Comparison of ENCODE assay signal across 8 mouse cellular contexts in the genomic region with DNA sequence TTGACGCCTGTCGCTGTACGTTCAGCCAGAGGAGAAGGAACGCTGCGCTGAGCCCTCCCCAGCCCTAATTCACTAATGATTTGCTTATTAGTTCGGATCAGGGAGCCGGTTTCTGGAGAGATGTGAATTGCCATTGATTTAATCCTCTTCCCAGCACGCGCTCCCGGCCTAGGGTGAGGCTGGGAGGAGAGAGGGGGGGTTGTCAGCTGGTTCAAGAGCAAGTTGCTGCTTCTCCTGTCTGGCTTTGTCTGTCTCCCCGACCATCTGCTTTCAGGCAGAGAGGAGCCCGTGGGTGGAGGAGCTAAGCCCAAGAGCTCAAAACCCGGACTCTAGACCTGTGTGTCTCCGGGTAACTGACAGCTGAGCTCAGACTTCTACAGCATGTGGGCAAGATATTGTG.
DNase-seq lines count a peak whose midpoint lies in the region; ATAC-seq lines count a peak whose summit lies in the region.

No protein-coding gene starts in this region.

- peaks cover 26% of the 10 kb centered on the region for H3K27me3 ChIP-seq in embryonic facial prominence, embryonic 13.5 days
- H3K27me3 ChIP-seq in limb, embryonic 10.5 days (ENCODE audit: low read depth, poor library complexity, severe bottlenecking): peaks cover 94% of the 10 kb centered on the region

- no peaks in the 10 kb centered on the region for H3K9me3 ChIP-seq in embryonic facial prominence, embryonic 13.5 days
- no peaks in the 10 kb centered on the region for H3K9me3 ChIP-seq in limb, embryonic 10.5 days (replicated peaks)

- no peak for ATAC-seq in embryonic facial prominence, embryonic 13.5 days (ENCODE audit: insufficient number of reproducible peaks, insufficient read depth, low FRiP score, low TSS enrichment, low read depth)
- ATAC-seq in cerebellum, adult (ENCODE audit: insufficient number of reproducible peaks, low FRiP score, low TSS enrichment): no peak

- no peak overlapping the region for H3K9ac ChIP-seq in embryonic facial prominence, embryonic 13.5 days

- 0 out of 2 replicates have a peak, but pooled peaks cover 4% of the 10 kb centered on the region for H3K4me1 ChIP-seq in embryonic facial prominence, embryonic 13.5 days
- peaks cover 16% of the 10 kb centered on the region for H3K4me1 ChIP-seq in limb, embryonic 10.5 days

- peak overlapping the region; percentile 51 for H3K4me2 ChIP-seq in embryonic facial prominence, embryonic 13.5 days

- peak overlapping the region; percentile 23 for H3K4me3 ChIP-seq in embryonic facial prominence, embryonic 13.5 days
- peak overlapping the region; percentile 30 for H3K4me3 ChIP-seq in limb, embryonic 10.5 days

- 20% methylated on average over 14 of the region's 14 CpGs for WGBS in embryonic facial prominence, embryonic 13.5 days
- WGBS in limb, embryonic 10.5 days: 12% methylated on average over 14 of the region's 14 CpGs

- no peak overlapping the region for H3K27ac ChIP-seq in embryonic facial prominence, embryonic 13.5 days
- no peak overlapping the region for H3K27ac ChIP-seq in limb, embryonic 10.5 days

- DNase-seq in layer of hippocampus, adult 9-11 months: peak; percentile 14
- DNase-seq in layer of hippocampus, adult 8-10 months (ENCODE audit: low spot score in 2 of 2): no peak
- DNase-seq in limb, embryonic 10.5 days (ENCODE audit: low spot score): no peak
- peak; percentile 89 for DNase-seq in retina, postnatal 1 day
- DNase-seq in adipocyte (ENCODE audit: low spot score): no peak
- no peak for DNase-seq in cerebellum, adult 18-20 months

- H3K36me3 ChIP-seq in embryonic facial prominence, embryonic 13.5 days: no peaks in the 10 kb centered on the region
- H3K36me3 ChIP-seq in limb, embryonic 10.5 days: no peaks in the 10 kb centered on the region

Comparison
In these comparisons a context has a peak if more than half of its experiments do, and no peak if none do; other contexts are left out.
1. DNase-seq: peak in layer of hippocampus, adult 9-11 months (single experiment) and retina, postnatal 1 day (single experiment); none in layer of hippocampus, adult 8-10 months (0 of 2), limb, embryonic 10.5 days (single experiment), adipocyte (single experiment) and cerebellum, adult 18-20 months (0 of 2).